In the genomic region with DNA sequence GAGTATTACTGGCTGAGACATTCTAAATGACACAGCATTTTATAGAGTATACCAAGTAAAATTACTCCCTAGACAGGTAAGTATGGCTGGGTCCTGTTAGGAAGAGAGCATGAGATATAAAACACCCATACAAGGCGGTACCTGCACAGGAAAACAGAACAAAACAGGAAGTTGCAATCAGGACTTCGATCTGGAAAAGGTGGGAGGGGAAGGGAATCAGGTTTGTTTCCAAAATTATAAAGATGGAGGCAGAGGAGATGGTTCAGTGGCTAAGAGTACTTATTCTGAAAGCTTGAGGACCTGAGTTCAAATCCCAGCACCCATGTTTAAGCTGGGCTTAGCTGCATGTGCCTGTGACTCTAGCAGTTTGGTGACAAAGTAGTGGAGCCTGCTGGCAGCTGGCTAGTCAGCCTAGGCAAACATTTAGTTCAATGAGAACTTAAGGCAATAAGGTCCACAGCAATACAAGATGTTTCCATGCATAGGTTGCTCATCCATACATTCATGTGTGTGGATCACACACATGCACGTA, we compare ENCODE assay signal across 10 mouse cellular contexts. TPM values are rescaled to one million over a fixed set of nuclear protein-coding genes. Genes with fewer than 3 reads are reported as not detected.
DNase-seq lines count a peak whose midpoint lies in the region; ATAC-seq and TF ChIP-seq lines count a peak whose summit lies in the region.
"Had no signal": no experiment of that assay in that cellular context is flagged by ENCODE, and none has a peak within 500 bp of the region (broad histone marks: within the 10 kb centered on the region; RNA-seq: fewer than 3 reads in every experiment).

No protein-coding gene starts in this region.

- no peak for ATAC-seq in forebrain, embryonic 14.5 days
- no peak for ATAC-seq in liver, embryonic 12.5 days

- H3K27ac ChIP-seq in gastrocnemius, adult 2 months = 0 out of 2 replicates have a peak overlapping the region, but pooled peaks have one; percentile 4
- H3K27ac ChIP-seq in forebrain, embryonic 14.5 days (ENCODE audit: low read depth, low read length) = no peak overlapping the region
- peak overlapping the region; percentile 94 for H3K27ac ChIP-seq in liver, embryonic 12.5 days

- H3K4me1 ChIP-seq in forebrain, embryonic 14.5 days (ENCODE audit: control insufficient read depth, insufficient read depth, low read length) = peaks cover 13% of the 10 kb centered on the region
- H3K4me1 ChIP-seq in liver, embryonic 12.5 days = peaks cover 43% of the 10 kb centered on the region

- H3K4me3 ChIP-seq in gastrocnemius, adult 2 months = no peak overlapping the region; the same call in 1 of the 2 replicates
- H3K4me3 ChIP-seq in forebrain, embryonic 14.5 days (ENCODE audit: low read depth, low read length) = peak overlapping the region; percentile 90
- H3K4me3 ChIP-seq in liver, embryonic 12.5 days = peak overlapping the region; percentile 87

- intact Hi-C loops in gastrocnemius, adult 2 months (cut with DNase I) = no loop called here
- intact Hi-C loops in gastrocnemius, postnatal 14 days (cut with DNase I; ENCODE audit: low total_unique reads) = no loop called here

- peaks cover 37% of the 10 kb centered on the region for H3K36me3 ChIP-seq in forebrain, embryonic 14.5 days (ENCODE audit: control insufficient read depth, insufficient read depth, low read length)
- peaks cover 47% of the 10 kb centered on the region for H3K36me3 ChIP-seq in liver, embryonic 12.5 days

- H3K4me2 ChIP-seq in forebrain, embryonic 14.5 days (ENCODE audit: low read length) = peak overlapping the region; percentile 53
- peak overlapping the region; percentile 94 for H3K4me2 ChIP-seq in liver, embryonic 12.5 days

- no peaks in the 10 kb centered on the region for H3K9me3 ChIP-seq in forebrain, embryonic 14.5 days (replicated peaks; ENCODE audit: control insufficient read depth, low read length)
- no peaks in the 10 kb centered on the region for H3K9me3 ChIP-seq in liver, embryonic 12.5 days (replicated peaks)

- H3K9ac ChIP-seq in forebrain, embryonic 14.5 days (ENCODE audit: low read length) = peak overlapping the region; percentile 98
- H3K9ac ChIP-seq in liver, embryonic 12.5 days = peak overlapping the region; percentile 96

- 91% methylated on average over 3 of the region's 3 CpGs for WGBS in forebrain, embryonic 14.5 days
- WGBS in liver, embryonic 12.5 days (ENCODE audit: insufficient replicate concordance) = 64% methylated on average over 3 of the region's 3 CpGs

- DNase-seq in gastrocnemius, adult 2 months = no peak
- no peak for DNase-seq in gastrocnemius, postnatal 14 days
- peak; percentile 45 for DNase-seq in 416B (ENCODE audit: low read depth)
- DNase-seq in forebrain, embryonic 14.5 days (ENCODE audit: low spot score) = no peak
- no peak for DNase-seq in embryo, embryonic 10 days (ENCODE audit: low spot score)
- DNase-seq in frontal cortex, postnatal 36 days (ENCODE audit: low spot score in 2 of 2) = no peak
- DNase-seq in ovary, postnatal 36 days (ENCODE audit: low spot score) = no peak
- DNase-seq: cerebellum, postnatal 10 days; right cerebral cortex, postnatal 14 days had no signal

- H3K27me3 ChIP-seq in forebrain, embryonic 14.5 days (replicated peaks; ENCODE audit: control insufficient read depth, insufficient read depth, low read length) = no peaks in the 10 kb centered on the region
- no peaks in the 10 kb centered on the region for H3K27me3 ChIP-seq in liver, embryonic 12.5 days (replicated peaks)

- no peak for TF ChIP-seq CTCF in gastrocnemius, adult 2 months (IDR thresholded peaks at IDR 0.05)

RNA-seq across cellular contexts. Expression of a gene that starts 1.8 kb away (rescaled TPM):
- 100 to 1,000 TPM; 186 to 220 TPM for total RNA-seq in gastrocnemius, adult 2 months (2021)
- total RNA-seq in gastrocnemius, postnatal 14 days (2021) = 100 to 1,000 TPM; 192 to 195 TPM
- 757 and 875 TPM in 2 replicates for polyA plus RNA-seq in forebrain, embryonic 14.5 days (2014; fragmentation: Nextera tagmentation; extraction: Ambion mirVana)
- polyA plus RNA-seq in liver, embryonic 12.5 days (2016; fragmentation: Nextera tagmentation; extraction: Ambion mirVana) = 479 and 518 TPM in 2 replicates

RNA-seq across cellular contexts. Expression of a gene that starts 7.3 kb away (rescaled TPM):
- 10 to 100 TPM; 18.7 to 30.6 TPM for total RNA-seq in gastrocnemius, adult 2 months (2021)
- 10 to 100 TPM; 17.3 to 20.6 TPM for total RNA-seq in gastrocnemius, postnatal 14 days (2021)
- polyA plus RNA-seq in forebrain, embryonic 14.5 days (2014; fragmentation: Nextera tagmentation; extraction: Ambion mirVana) = 11.4 and 13.2 TPM in 2 replicates
- polyA plus RNA-seq in liver, embryonic 12.5 days (2016; fragmentation: Nextera tagmentation; extraction: Ambion mirVana) = 6.7 and 7.6 TPM in 2 replicates

RNA-seq across cellular contexts. Expression of a gene that starts 34.3 kb away (rescaled TPM):
- total RNA-seq in gastrocnemius, adult 2 months (2021) = 100 to 1,000 TPM in 1 of 2 experiments, 10 to 100 TPM in 1; 46.5 to 139 TPM
- total RNA-seq in gastrocnemius, postnatal 14 days (2021) = 10 to 100 TPM; 19.0 to 22.6 TPM
- polyA plus RNA-seq in forebrain, embryonic 14.5 days (2014; fragmentation: Nextera tagmentation; extraction: Ambion mirVana) = 19.4 and 24.4 TPM in 2 replicates
- 30.9 and 32.9 TPM in 2 replicates for polyA plus RNA-seq in liver, embryonic 12.5 days (2016; fragmentation: Nextera tagmentation; extraction: Ambion mirVana)
